Mouse (Mus musculus) embryonic facial prominence, embryonic 11.5 days (tissue): ENCODE measurements at regions not wholly inside any gene's neighbourhood (a gene's known extent, or its start where the extent isn't known, plus 50 kb on each side); places are given as distances from the start of the nearest gene placed in this dataset.

Source experiments
- ATAC-seq: fragments of 200-750 bp; cut with Nextera tagmentation; replicated peaks from 2 replicates; pipeline ENCODE4 v1.8.0; 2017; ENCODE audit warnings: low read depth; ENCODE audit not compliant: insufficient number of reproducible peaks, low FRiP score, low TSS enrichment
- DNase-seq: peaks from one replicate; pipeline ENCODE4 v3.0.0-alpha.2; 2015; ENCODE audit warnings: low spot score
- H3K27ac ChIP-seq: fragments of 300-500 bp; sonication (generic); replicated peaks from 2 replicates; pipeline ENCODE4 v1.5.1; 2014; ENCODE audit warnings: mild to moderate bottlenecking, low read depth, low read length, control low read depth
- H3K27me3 ChIP-seq: fragments of 300-500 bp; sonication (generic); 2 replicates; pipeline ENCODE4 v1.6.1; 2014; ENCODE audit warnings: mild to moderate bottlenecking, low read length, moderate library complexity, mixed read lengths; ENCODE audit not compliant: control insufficient read depth, insufficient read depth
- H3K36me3 ChIP-seq: fragments of 300-500 bp; sonication (generic); replicated peaks from 2 replicates; pipeline ENCODE4 v1.6.1; 2014; ENCODE audit warnings: low read depth, mild to moderate bottlenecking, low read length, moderate library complexity, mixed read lengths; ENCODE audit not compliant: control insufficient read depth, insufficient read depth
- H3K4me1 ChIP-seq: fragments of 300-500 bp; sonication (generic); 2 replicates; pipeline ENCODE4 v1.6.1; 2014; ENCODE audit warnings: low read length, mixed read lengths; ENCODE audit not compliant: control insufficient read depth, insufficient read depth
- H3K4me2 ChIP-seq: fragments of 300-500 bp; sonication (generic); 2 replicates; pipeline ENCODE4 v1.6.1; 2014; ENCODE audit warnings: low read depth, mild to moderate bottlenecking, control low read depth, low read length, moderate library complexity
- H3K4me3 ChIP-seq: fragments of 300-500 bp; sonication (generic); 2 replicates; pipeline ENCODE4 v1.5.1; 2014; ENCODE audit warnings: low read depth, low read length, control low read depth
- H3K9ac ChIP-seq: fragments of 300-500 bp; sonication (generic); replicated peaks from 2 replicates; pipeline ENCODE4 v1.6.1; 2014; ENCODE audit warnings: mild to moderate bottlenecking, control low read depth, low read length
- H3K9me3 ChIP-seq: fragments of 300-500 bp; sonication (generic); replicated peaks from 2 replicates; pipeline ENCODE4 v1.6.1; 2016; ENCODE audit warnings: mild to moderate bottlenecking, low read length, inconsistent platforms, mixed read lengths; ENCODE audit not compliant: control insufficient read depth
- WGBS: fragments of 180-500 bp; shearing (Covaris S2); extraction: QIAGEN DNeasy Blood & Tissue Kit; methylation state at CpG from one replicate; pipeline ENCODE4 v1.1.7; 2014; 5-methylcytosine and 5-hydroxymethylcytosine counted together

- no peak for DNase-seq
- WGBS: 85% methylated on average over 10 of the region's 10 CpGs
Measured at GRCm38 (mm10) chr17:14478938-14479505, 199.7 kb downstream of the Smoc2 start.

GRCm38 (mm10) chr17:14476707-14477106 lies 197.4 kb downstream of the Smoc2 start:
- Histone ChIP-seq H3K27me3 (no peaks in the 10 kb centered on the region), H3K36me3 (no peaks in the 10 kb centered on the region), H3K4me2 (no peak overlapping the region), H3K4me1 (peaks cover 5% of the 10 kb centered on the region; the same call in 1 of the 2 replicates), H3K27ac (peak overlapping the region; percentile 30; the same call in 1 of the 2 replicates), H3K9me3 (no peaks in the 10 kb centered on the region), H3K4me3 (no peak overlapping the region), H3K9ac (peak overlapping the region; percentile 14)
- DNase-seq (peak; percentile 39), ATAC-seq (peak; percentile 32; the same call in 1 of the 2 replicates)
- 60% methylated on average over 12 of the region's 12 CpGs for WGBS

More at GRCm38 (mm10) chr17:14478938-14479505, 199.7 kb downstream of the Smoc2 start:
- H3K36me3 ChIP-seq: no peaks in the 10 kb centered on the region
- H3K9ac ChIP-seq: no peak overlapping the region
- no peak for ATAC-seq
- no peak overlapping the region for H3K4me2 ChIP-seq
- H3K27ac ChIP-seq: no peak overlapping the region
- H3K27me3 ChIP-seq: no peaks in the 10 kb centered on the region
- H3K4me1 ChIP-seq: peaks cover 5% of the 10 kb centered on the region; the same call in 1 of the 2 replicates
- no peaks in the 10 kb centered on the region for H3K9me3 ChIP-seq
- H3K4me3 ChIP-seq: no peak overlapping the region

GRCm38 (mm10) chr17:14475778-14476647 lies 196.7 kb downstream of the Smoc2 start:
- no peaks in the 10 kb centered on the region for H3K36me3 ChIP-seq
- no peaks in the 10 kb centered on the region for H3K9me3 ChIP-seq
- no peaks in the 10 kb centered on the region for H3K27me3 ChIP-seq
- no peak overlapping the region; the same call in none of the 2 replicates for H3K9ac ChIP-seq
- ATAC-seq: 0 out of 2 replicates have a peak, but pooled peaks have one; percentile 35
- DNase-seq: peak; percentile 53
- no peak overlapping the region for H3K4me2 ChIP-seq
- H3K27ac ChIP-seq: peak overlapping the region; percentile 30; the same call in 1 of the 2 replicates
- WGBS: 41% methylated on average over 23 of the region's 23 CpGs
- no peak overlapping the region for H3K4me3 ChIP-seq
- peaks cover 5% of the 10 kb centered on the region; the same call in 1 of the 2 replicates for H3K4me1 ChIP-seq

GRCm38 (mm10) chr17:14475277-14475676 lies 196.0 kb downstream of the Smoc2 start:
- WGBS: 28% methylated on average over 4 of the region's 4 CpGs
- H3K4me1 ChIP-seq: peaks cover 5% of the 10 kb centered on the region; the same call in 1 of the 2 replicates
- DNase-seq (no peak), ATAC-seq (no peak)
- no peak overlapping the region for H3K4me3 ChIP-seq
- H3K4me2 ChIP-seq: no peak overlapping the region
- H3K27ac ChIP-seq: no peak overlapping the region
- no peak overlapping the region for H3K9ac ChIP-seq
- no peaks in the 10 kb centered on the region for H3K27me3 ChIP-seq
- H3K36me3 ChIP-seq: no peaks in the 10 kb centered on the region
- H3K9me3 ChIP-seq: no peaks in the 10 kb centered on the region

GRCm38 (mm10) chr17:14468754-14469488 lies 189.6 kb downstream of the Smoc2 start:
- ATAC-seq (no peak), DNase-seq (no peak)
- WGBS: 49% methylated on average over 6 of the region's 6 CpGs

GRCm38 (mm10) chr17:14455251-14455743 lies 176.0 kb downstream of the Smoc2 start:
- DNase-seq: no peak
- H3K4me3 ChIP-seq: no peak overlapping the region
- H3K9ac ChIP-seq: no peak overlapping the region
- ATAC-seq: 0 out of 2 replicates have a peak, but pooled peaks have one; percentile 39
- H3K9me3 ChIP-seq: no peaks in the 10 kb centered on the region
- WGBS: 71% methylated on average over 8 of the region's 8 CpGs
- peak overlapping the region; percentile 44; the same call in 1 of the 2 replicates for H3K27ac ChIP-seq
- H3K4me1 ChIP-seq: peaks cover 4% of the 10 kb centered on the region; the same call in 1 of the 2 replicates
- no peak overlapping the region for H3K4me2 ChIP-seq
- H3K36me3 ChIP-seq: no peaks in the 10 kb centered on the region
- H3K27me3 ChIP-seq: no peaks in the 10 kb centered on the region

More at GRCm38 (mm10) chr17:14468754-14469488, 189.6 kb downstream of the Smoc2 start:
- no peak overlapping the region for H3K9ac ChIP-seq
- H3K4me2 ChIP-seq: no peak overlapping the region
- no peak overlapping the region for H3K27ac ChIP-seq
- H3K4me1 ChIP-seq: no peaks in the 10 kb centered on the region
- no peaks in the 10 kb centered on the region for H3K9me3 ChIP-seq
- no peaks in the 10 kb centered on the region for H3K27me3 ChIP-seq
- no peak overlapping the region for H3K4me3 ChIP-seq
- no peaks in the 10 kb centered on the region for H3K36me3 ChIP-seq
